Mouse (Mus musculus) embryonic facial prominence, embryonic 11.5 days (tissue): Measurements from ENCODE around the gene Arl2. TPM values are rescaled to one million over a fixed set of nuclear protein-coding genes. Genes with fewer than 3 reads are reported as not detected.
A peak's percentile ranks its signal among the peaks of the same experiment; 100 is the strongest.

ENCODE experiments used
- ATAC-seq: fragments of 200-750 bp; cut with Nextera tagmentation; replicated peaks from 2 replicates; pipeline ENCODE4 v1.8.0; 2017; ENCODE audit warnings: low read depth; ENCODE audit not compliant: insufficient number of reproducible peaks, low FRiP score, low TSS enrichment
- DNase-seq: peaks from one replicate; pipeline ENCODE4 v3.0.0-alpha.2; 2015; ENCODE audit warnings: low spot score
- H3K27ac ChIP-seq: fragments of 300-500 bp; sonication (generic); replicated peaks from 2 replicates; pipeline ENCODE4 v1.5.1; 2014; ENCODE audit warnings: mild to moderate bottlenecking, low read depth, low read length, control low read depth
- H3K27me3 ChIP-seq: fragments of 300-500 bp; sonication (generic); 2 replicates; pipeline ENCODE4 v1.6.1; 2014; ENCODE audit warnings: mild to moderate bottlenecking, low read length, moderate library complexity, mixed read lengths; ENCODE audit not compliant: control insufficient read depth, insufficient read depth
- H3K36me3 ChIP-seq: fragments of 300-500 bp; sonication (generic); replicated peaks from 2 replicates; pipeline ENCODE4 v1.6.1; 2014; ENCODE audit warnings: low read depth, mild to moderate bottlenecking, low read length, moderate library complexity, mixed read lengths; ENCODE audit not compliant: control insufficient read depth, insufficient read depth
- H3K4me1 ChIP-seq: fragments of 300-500 bp; sonication (generic); 2 replicates; pipeline ENCODE4 v1.6.1; 2014; ENCODE audit warnings: low read length, mixed read lengths; ENCODE audit not compliant: control insufficient read depth, insufficient read depth
- H3K4me2 ChIP-seq: fragments of 300-500 bp; sonication (generic); 2 replicates; pipeline ENCODE4 v1.6.1; 2014; ENCODE audit warnings: low read depth, mild to moderate bottlenecking, control low read depth, low read length, moderate library complexity
- H3K4me3 ChIP-seq: fragments of 300-500 bp; sonication (generic); 2 replicates; pipeline ENCODE4 v1.5.1; 2014; ENCODE audit warnings: low read depth, low read length, control low read depth
- H3K9ac ChIP-seq: fragments of 300-500 bp; sonication (generic); replicated peaks from 2 replicates; pipeline ENCODE4 v1.6.1; 2014; ENCODE audit warnings: mild to moderate bottlenecking, control low read depth, low read length
- H3K9me3 ChIP-seq: fragments of 300-500 bp; sonication (generic); replicated peaks from 2 replicates; pipeline ENCODE4 v1.6.1; 2016; ENCODE audit warnings: mild to moderate bottlenecking, low read length, inconsistent platforms, mixed read lengths; ENCODE audit not compliant: control insufficient read depth
- WGBS: fragments of 180-500 bp; shearing (Covaris S2); extraction: QIAGEN DNeasy Blood & Tissue Kit; methylation state at CpG from one replicate; pipeline ENCODE4 v1.1.7; 2014; 5-methylcytosine and 5-hydroxymethylcytosine counted together
- polyA plus RNA-seq: library from polyadenylated mRNA; unstranded; fragments of >200 nt; fragmentation: Nextera tagmentation; extraction: Ambion mirVana; gene quantifications from 2 replicates; pipeline ENCODE4 v1.2.1, GENCODE M21; 2014

Arl2 gene
- polyA plus RNA-seq, 1 experiment from 2014 or later = 72.8 TPM

DNA sequence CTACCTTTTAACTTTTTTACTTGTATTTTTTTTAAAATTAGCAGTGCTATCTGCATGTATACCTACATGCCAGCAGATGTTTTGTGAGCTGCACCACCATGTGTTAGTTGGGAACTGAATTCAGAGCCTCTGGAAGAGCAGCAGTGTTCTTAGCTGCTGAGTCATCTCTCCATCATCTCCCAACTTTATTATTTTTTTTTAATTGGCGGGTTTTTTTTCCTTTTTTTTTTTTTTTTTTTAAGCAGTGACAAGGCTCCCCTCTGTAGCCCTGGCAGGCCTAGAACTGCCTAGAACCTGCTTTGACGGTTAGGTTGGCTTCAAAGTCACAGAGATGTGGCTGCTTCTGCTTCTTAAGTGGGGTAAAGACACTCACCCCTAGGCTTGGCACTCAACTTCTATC, 16.4 kb downstream of the Arl2 start:
- Histone ChIP-seq H3K9ac (no peak overlapping the region), H3K4me1 (no peaks in the 10 kb centered on the region), H3K4me2 (no peak overlapping the region), H3K4me3 (no peak overlapping the region), H3K27me3 (no peaks in the 10 kb centered on the region), H3K36me3 (no peaks in the 10 kb centered on the region), H3K9me3 (no peaks in the 10 kb centered on the region), H3K27ac (no peak overlapping the region)
- WGBS = 74% methylated on average over 2 of the region's 2 CpGs
- DNase-seq (no peak), ATAC-seq (no peak)

- Histone ChIP-seq H3K4me1 (no peaks in the 10 kb centered on the region), H3K27me3 (no peaks in the 10 kb centered on the region), H3K4me3 (no peak overlapping the region), H3K9ac (no peak overlapping the region), H3K4me2 (no peak overlapping the region), H3K9me3 (no peaks in the 10 kb centered on the region), H3K27ac (no peak overlapping the region), H3K36me3 (no peaks in the 10 kb centered on the region)
- 52% methylated on average over 8 of the region's 8 CpGs for WGBS
- peak; percentile 69 for DNase-seq
- ATAC-seq = no peak
Observed at GRCm38 (mm10) chr19:6123330-6123729, 18.0 kb downstream of the Arl2 start.

DNA sequence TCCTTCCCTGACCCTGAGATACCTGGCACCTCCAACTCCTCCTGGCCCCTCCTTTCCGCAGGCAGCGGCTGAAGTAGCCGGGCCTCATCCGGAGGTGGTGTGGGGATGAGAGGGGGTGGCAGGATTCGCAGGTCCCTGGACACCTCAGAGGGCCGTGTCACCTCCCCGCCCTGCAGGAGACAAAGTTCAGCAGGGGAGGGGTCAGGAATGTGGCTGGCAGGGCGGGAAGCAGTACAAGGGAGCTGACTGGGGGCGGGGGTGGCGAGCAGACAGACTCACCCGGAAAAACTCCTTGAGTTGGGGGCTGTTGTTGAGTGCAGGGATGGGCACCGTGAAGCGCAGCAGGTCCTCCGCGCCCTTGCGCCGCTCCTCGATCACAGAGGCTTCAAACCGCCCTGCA, 19.6 kb downstream of the Arl2 start:
- no peaks in the 10 kb centered on the region for H3K9me3 ChIP-seq
- H3K36me3 ChIP-seq = no peaks in the 10 kb centered on the region
- H3K9ac ChIP-seq = peak overlapping the region; percentile 18
- H3K4me1 ChIP-seq = no peaks in the 10 kb centered on the region
- H3K27me3 ChIP-seq = no peaks in the 10 kb centered on the region
- no peak overlapping the region for H3K4me3 ChIP-seq
- H3K4me2 ChIP-seq = no peak overlapping the region
- DNase-seq = no peak
- WGBS = 26% methylated on average over 19 of the region's 19 CpGs
- no peak overlapping the region for H3K27ac ChIP-seq
- no peak for ATAC-seq

- H3K4me2 ChIP-seq = peak overlapping the region; percentile 86
- WGBS = 1% methylated on average over 8 of the region's 8 CpGs
- H3K9ac ChIP-seq = peak overlapping the region; percentile 93
- no peaks in the 10 kb centered on the region for H3K4me1 ChIP-seq
- no peak overlapping the region for H3K27ac ChIP-seq
- H3K36me3 ChIP-seq = peaks cover 12% of the 10 kb centered on the region
- H3K9me3 ChIP-seq = no peaks in the 10 kb centered on the region
- peak; percentile 50 for ATAC-seq
- peak; percentile 31 for DNase-seq
- peak overlapping the region; percentile 87 for H3K4me3 ChIP-seq
- H3K27me3 ChIP-seq = no peaks in the 10 kb centered on the region
Observed at GRCm38 (mm10) chr19:6118677-6119185, 22.6 kb downstream of the Arl2 start.

GRCm38 (mm10) chr19:6117986-6118676, 23.2 kb downstream of the Arl2 start, which contains the start of gene Sac3d1:
Sac3d1 (minus strand) TSS chr19:6118650.
- peak within 1 kb of the TSS; percentile 93 for H3K9ac ChIP-seq
- H3K4me3 ChIP-seq = peak within 1 kb of the TSS; percentile 87
- H3K27me3 ChIP-seq = no peaks in the 10 kb centered on the region
- under 1% methylated on average over 77 of the region's 77 CpGs for whole genome bisulfite sequencing
- ATAC-seq = peak; percentile 76
- peak within 1 kb of the TSS; percentile 86 for H3K4me2 ChIP-seq
- H3K9me3 ChIP-seq = no peaks in the 10 kb centered on the region
- peak within 1 kb of the TSS; percentile 94 for H3K27ac ChIP-seq
- H3K36me3 ChIP-seq = peaks cover 12% of the 10 kb centered on the region
- DNase-seq = peak; percentile 97
- H3K4me1 ChIP-seq = no peaks in the 10 kb centered on the region

DNA sequence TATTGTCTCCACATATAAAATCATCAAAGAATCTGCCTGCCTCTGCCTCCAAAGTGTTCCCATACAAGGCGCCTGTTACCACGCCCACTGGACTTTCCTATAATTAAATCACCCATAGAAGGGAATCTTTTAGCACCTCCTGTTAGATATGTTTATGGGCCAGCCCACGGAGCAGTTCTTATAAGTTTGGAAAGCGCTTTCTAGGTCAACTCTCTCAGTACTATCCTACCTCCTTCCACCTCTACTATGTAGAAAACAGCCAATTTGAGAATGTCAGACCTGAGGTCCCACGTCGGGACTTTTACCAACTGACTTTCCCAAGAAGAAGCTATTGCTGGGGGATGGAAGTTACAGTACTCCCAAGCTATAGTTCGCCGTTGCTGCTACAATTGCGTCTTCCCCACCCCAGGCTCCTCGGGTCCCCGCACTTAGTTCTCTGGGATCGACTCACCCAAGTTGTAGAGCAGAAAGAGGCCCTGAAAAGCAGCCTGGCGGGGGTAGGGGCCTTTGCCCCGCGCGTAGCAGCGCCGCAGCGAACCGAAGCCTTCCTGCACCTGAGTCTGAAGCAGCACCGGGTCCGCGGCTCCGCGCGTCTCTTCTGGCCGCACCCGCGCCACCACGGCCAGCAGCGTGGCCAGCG, 23.9 kb downstream of the Arl2 start:
- H3K9ac ChIP-seq = peak overlapping the region; percentile 93
- H3K27me3 ChIP-seq = no peaks in the 10 kb centered on the region
- no peak for ATAC-seq
- 6% methylated on average over 32 of the region's 32 CpGs for WGBS
- H3K4me3 ChIP-seq = peak overlapping the region; percentile 87
- no peak for DNase-seq
- no peaks in the 10 kb centered on the region for H3K9me3 ChIP-seq
- no peaks in the 10 kb centered on the region for H3K4me1 ChIP-seq
- peak overlapping the region; percentile 94 for H3K27ac ChIP-seq
- H3K4me2 ChIP-seq = peak overlapping the region; percentile 86
- H3K36me3 ChIP-seq = peaks cover 12% of the 10 kb centered on the region

GRCm38 (mm10) chr19:6116113-6116850, 25.1 kb downstream of the Arl2 start:
- Histone ChIP-seq H3K27me3 (no peaks in the 10 kb centered on the region), H3K4me1 (no peaks in the 10 kb centered on the region), H3K27ac (no peak overlapping the region), H3K4me2 (no peak overlapping the region), H3K9ac (no peak overlapping the region), H3K36me3 (peaks cover 12% of the 10 kb centered on the region), H3K4me3 (no peak overlapping the region), H3K9me3 (no peaks in the 10 kb centered on the region)
- WGBS = 91% methylated on average over 15 of the region's 15 CpGs
- no peak for ATAC-seq
- no peak for DNase-seq
